Mouse (Mus musculus) limb, embryonic 11.5 days (tissue): ENCODE measurements around the gene Tmem63b. TPM values are rescaled to one million over a fixed set of nuclear protein-coding genes. Genes with fewer than 3 reads are reported as not detected.

Source experiments
- ATAC-seq: fragments of 200-750 bp; cut with Nextera tagmentation; 2 replicates; pipeline ENCODE4 v1.8.0; 2017; ENCODE audit warnings: low read depth; ENCODE audit not compliant: insufficient number of reproducible peaks, low FRiP score, low TSS enrichment
- DNase-seq: peaks from one replicate; pipeline ENCODE4 v3.0.0-alpha.2; 2015; ENCODE audit warnings: low spot score
- H3K27ac ChIP-seq: fragments of 300-500 bp; sonication (generic); replicated peaks from 2 replicates; pipeline ENCODE4 v1.5.1; 2014; ENCODE audit warnings: low read depth, mild to moderate bottlenecking, low read length
- H3K27me3 ChIP-seq: fragments of 300-500 bp; sonication (generic); 2 replicates; pipeline ENCODE4 v1.6.1; 2014; ENCODE audit warnings: mild to moderate bottlenecking, low read length, mixed read lengths; ENCODE audit not compliant: control insufficient read depth, insufficient read depth
- H3K36me3 ChIP-seq: fragments of 300-500 bp; sonication (generic); 2 replicates; pipeline ENCODE4 v1.6.1; 2014; ENCODE audit warnings: mild to moderate bottlenecking, low read length, moderate library complexity, mixed read lengths; ENCODE audit not compliant: control insufficient read depth, insufficient read depth
- H3K4me1 ChIP-seq: fragments of 300-500 bp; sonication (generic); 2 replicates; pipeline ENCODE4 v1.6.1; 2014; ENCODE audit warnings: low read length, mixed read lengths; ENCODE audit not compliant: control insufficient read depth, insufficient read depth
- H3K4me2 ChIP-seq: fragments of 300-500 bp; sonication (generic); 2 replicates; pipeline ENCODE4 v1.6.1; 2014; ENCODE audit warnings: low read depth, mild to moderate bottlenecking, moderate library complexity; ENCODE audit not compliant: severe bottlenecking
- H3K4me3 ChIP-seq: fragments of 300-500 bp; sonication (generic); 2 replicates; pipeline ENCODE4 v1.5.1; 2014; ENCODE audit warnings: low read depth, low read length
- H3K9ac ChIP-seq: fragments of 300-500 bp; sonication (generic); 2 replicates; pipeline ENCODE4 v1.6.1; 2014; ENCODE audit warnings: mild to moderate bottlenecking, low read length
- H3K9me3 ChIP-seq: fragments of 300-500 bp; sonication (generic); 2 replicates; pipeline ENCODE4 v1.6.1; 2016; ENCODE audit warnings: low read length; ENCODE audit not compliant: control insufficient read depth
- WGBS: fragments of 180-500 bp; shearing (Covaris S2); extraction: QIAGEN DNeasy Blood & Tissue Kit; methylation state at CpG from one replicate; pipeline ENCODE4 v1.1.7; 2014; 5-methylcytosine and 5-hydroxymethylcytosine counted together
- polyA plus RNA-seq: library from polyadenylated mRNA; unstranded; fragments of >200 nt; fragmentation: Nextera tagmentation; extraction: Ambion mirVana; gene quantifications from 2 replicates; pipeline ENCODE4 v1.2.1, GENCODE M21; 2014

Gene Tmem63b
- polyA plus RNA-seq, 1 experiment from 2014 or later = 23.3 TPM

GRCm38 (mm10) chr17:45700496-45701235 lies 14.0 kb upstream of the Tmem63b start:
- Histone ChIP-seq H3K4me1 (no peaks in the 10 kb centered on the region), H3K4me3 (no peak overlapping the region), H3K9me3 (no peaks in the 10 kb centered on the region), H3K27ac (no peak overlapping the region), H3K36me3 (no peaks in the 10 kb centered on the region), H3K4me2 (no peak overlapping the region), H3K27me3 (no peaks in the 10 kb centered on the region), H3K9ac (no peak overlapping the region)
- 57% methylated on average over 10 of the region's 16 CpGs for WGBS
- ATAC-seq (no peak), DNase-seq (no peak)

GRCm38 (mm10) chr17:45699039-45699740 lies 12.5 kb upstream of the Tmem63b start:
- WGBS = 87% methylated on average over 3 of the region's 3 CpGs
- DNase-seq (no peak), ATAC-seq (no peak)
- Histone ChIP-seq H3K27me3 (no peaks in the 10 kb centered on the region), H3K4me2 (no peak overlapping the region), H3K36me3 (no peaks in the 10 kb centered on the region), H3K4me1 (no peaks in the 10 kb centered on the region), H3K9me3 (no peaks in the 10 kb centered on the region), H3K4me3 (no peak overlapping the region), H3K27ac (no peak overlapping the region), H3K9ac (no peak overlapping the region)

GRCm38 (mm10) chr17:45698368-45698767 lies 11.7 kb upstream of the Tmem63b start:
- Histone ChIP-seq H3K4me3 (no peak overlapping the region), H3K9ac (no peak overlapping the region), H3K9me3 (no peaks in the 10 kb centered on the region), H3K4me1 (no peaks in the 10 kb centered on the region), H3K27me3 (no peaks in the 10 kb centered on the region), H3K4me2 (no peak overlapping the region), H3K36me3 (no peaks in the 10 kb centered on the region), H3K27ac (no peak overlapping the region)
- DNase-seq (no peak), ATAC-seq (no peak)
- 95% methylated on average over 6 of the region's 6 CpGs for WGBS

- Histone ChIP-seq H3K4me1 (no peaks in the 10 kb centered on the region), H3K9me3 (no peaks in the 10 kb centered on the region)
- WGBS = 89% methylated on average over 9 of the region's 9 CpGs
Measured at GRCm38 (mm10) chr17:45696981-45697380, 10.3 kb upstream of the Tmem63b start.

GRCm38 (mm10) chr17:45695227-45696120 lies 8.8 kb upstream of the Tmem63b start:
- ATAC-seq = no peak
- H3K4me1 ChIP-seq = no peaks in the 10 kb centered on the region
- H3K9ac ChIP-seq = no peak overlapping the region
- no peaks in the 10 kb centered on the region for H3K27me3 ChIP-seq
- H3K27ac ChIP-seq = no peak overlapping the region
- no peaks in the 10 kb centered on the region for H3K36me3 ChIP-seq
- H3K4me3 ChIP-seq = no peak overlapping the region
- no peak for DNase-seq
- 80% methylated on average over 23 of the region's 23 CpGs for WGBS
- no peak overlapping the region for H3K4me2 ChIP-seq
- no peaks in the 10 kb centered on the region for H3K9me3 ChIP-seq

More at GRCm38 (mm10) chr17:45696981-45697380, 10.3 kb upstream of the Tmem63b start:
- DNase-seq = no peak
- Histone ChIP-seq H3K9ac (no peak overlapping the region), H3K4me3 (no peak overlapping the region), H3K36me3 (no peaks in the 10 kb centered on the region), H3K4me2 (no peak overlapping the region), H3K27me3 (no peaks in the 10 kb centered on the region), H3K27ac (no peak overlapping the region)
- ATAC-seq = no peak

GRCm38 (mm10) chr17:45693812-45694565 lies 7.3 kb upstream of the Tmem63b start:
- Histone ChIP-seq H3K4me2 (no peak overlapping the region), H3K27ac (no peak overlapping the region), H3K4me1 (no peaks in the 10 kb centered on the region), H3K9ac (no peak overlapping the region), H3K27me3 (no peaks in the 10 kb centered on the region), H3K36me3 (no peaks in the 10 kb centered on the region), H3K4me3 (no peak overlapping the region), H3K9me3 (no peaks in the 10 kb centered on the region)
- 85% methylated on average over 18 of the region's 18 CpGs for WGBS
- ATAC-seq (no peak), DNase-seq (no peak)

- H3K9me3 ChIP-seq = no peaks in the 10 kb centered on the region
- no peak overlapping the region for H3K9ac ChIP-seq
- no peak overlapping the region for H3K27ac ChIP-seq
- no peaks in the 10 kb centered on the region for H3K27me3 ChIP-seq
- 71% methylated on average over 5 of the region's 5 CpGs for WGBS
- H3K36me3 ChIP-seq = no peaks in the 10 kb centered on the region
- H3K4me1 ChIP-seq = peaks cover under 1% of the 10 kb centered on the region
- DNase-seq = no peak
- ATAC-seq = no peak
- no peak overlapping the region for H3K4me3 ChIP-seq
- no peak overlapping the region for H3K4me2 ChIP-seq
Measured at GRCm38 (mm10) chr17:45692159-45692558, 5.5 kb upstream of the Tmem63b start.

GRCm38 (mm10) chr17:45690044-45690443 lies 3.3 kb upstream of the Tmem63b start:
- Histone ChIP-seq H3K9ac (no peak overlapping the region), H3K4me1 (peaks cover 5% of the 10 kb centered on the region), H3K27ac (no peak overlapping the region), H3K4me2 (no peak overlapping the region), H3K27me3 (no peaks in the 10 kb centered on the region), H3K36me3 (no peaks in the 10 kb centered on the region), H3K4me3 (no peak overlapping the region), H3K9me3 (no peaks in the 10 kb centered on the region)
- 91% methylated on average over 4 of the region's 4 CpGs for WGBS
- DNase-seq (no peak), ATAC-seq (no peak)
